Mouse (Mus musculus) left cerebral cortex, adult 6 months (tissue): ENCODE results near the gene Mllt6. TPM values are rescaled to one million over a fixed set of nuclear protein-coding genes. Genes with fewer than 3 reads are reported as not detected.

Experiments used
- long read RNA-seq, 2 experiments: library from polyadenylated mRNA; unstranded; transcript quantifications; one replicate each; pipeline ENCODE4 v2.0.0; 2019 to 2020
- polyA plus RNA-seq: library from polyadenylated mRNA; unstranded; fragments of <200 nt; fragmentation: Nextera tagmentation; gene quantifications from 2 replicates; pipeline ENCODE4 v1.2.3, GENCODE M21; 2021

The Mllt6 gene
- polyA plus RNA-seq = 4.9 and 7.0 TPM in 2 replicates
- long read RNA-seq, experiment 1, partial matches to known transcripts = 19 of 35 reads
- long read RNA-seq, experiment 1, other reads (novel, unspliced or antisense) = 16 of 35 reads
- long read RNA-seq, experiment 2, partial matches to known transcripts = 3 of 27 reads
- long read RNA-seq, experiment 2, other reads (novel, unspliced or antisense) = 24 of 27 reads

DNA sequence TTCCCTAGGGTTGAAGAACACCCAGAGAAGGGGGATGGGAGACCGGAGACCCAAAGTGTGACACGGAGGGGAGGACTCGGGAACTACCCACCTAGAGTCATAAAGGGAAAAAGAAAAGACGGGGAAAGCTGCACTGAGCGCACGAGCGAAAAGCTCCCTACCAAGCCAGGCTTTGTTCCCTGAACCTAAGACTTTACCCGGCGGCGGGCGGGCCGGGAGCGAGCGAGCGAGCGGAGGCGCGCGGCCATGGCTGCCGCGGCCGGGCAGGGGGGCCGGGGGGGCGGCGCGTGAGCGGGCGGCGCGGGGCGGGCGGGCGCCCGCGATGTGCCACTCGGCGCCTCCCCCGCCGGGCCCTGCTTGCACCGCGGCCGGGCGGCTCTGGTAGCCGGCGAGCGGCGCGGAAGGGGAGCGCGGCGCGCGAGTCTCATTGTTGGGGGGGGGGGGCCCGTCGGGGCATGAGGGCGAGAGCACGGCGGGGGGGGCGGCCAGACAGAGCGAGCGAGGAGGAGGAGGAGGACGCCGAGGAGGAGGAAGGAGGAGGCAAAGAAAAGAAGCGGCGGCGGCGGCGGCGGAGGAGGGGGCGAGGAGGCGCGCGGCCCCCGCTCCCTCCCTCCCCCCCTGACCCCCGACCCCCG lies at the start of gene Mllt6:
Mllt6 (plus strand) TSS at position 522 of the 635 bp plus-strand sequence.

DNA sequence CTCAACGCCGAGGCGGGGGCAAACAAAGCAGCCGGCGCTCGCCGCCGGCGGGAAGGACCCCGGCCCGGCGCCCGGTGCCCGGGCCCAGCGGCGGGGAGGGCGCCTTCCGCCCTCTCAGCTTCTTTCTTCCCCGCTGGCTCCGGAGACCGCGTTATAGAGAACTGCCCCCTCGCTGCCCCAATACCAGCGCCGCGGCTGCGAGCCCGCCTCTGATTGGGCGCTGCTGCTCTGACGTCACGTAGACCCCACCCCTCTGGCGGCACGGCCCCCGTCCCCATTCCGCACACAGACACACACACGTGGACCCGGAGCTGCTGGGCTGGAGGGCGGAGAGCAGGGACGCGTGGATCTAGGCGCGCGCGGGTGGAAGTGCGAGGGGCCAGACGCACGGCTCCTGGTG lies 33.6 kb upstream of the Mllt6 start, which contains the start of gene Epop:
Epop (minus strand) TSS at position 127 of the 400 bp plus-strand sequence.

DNA sequence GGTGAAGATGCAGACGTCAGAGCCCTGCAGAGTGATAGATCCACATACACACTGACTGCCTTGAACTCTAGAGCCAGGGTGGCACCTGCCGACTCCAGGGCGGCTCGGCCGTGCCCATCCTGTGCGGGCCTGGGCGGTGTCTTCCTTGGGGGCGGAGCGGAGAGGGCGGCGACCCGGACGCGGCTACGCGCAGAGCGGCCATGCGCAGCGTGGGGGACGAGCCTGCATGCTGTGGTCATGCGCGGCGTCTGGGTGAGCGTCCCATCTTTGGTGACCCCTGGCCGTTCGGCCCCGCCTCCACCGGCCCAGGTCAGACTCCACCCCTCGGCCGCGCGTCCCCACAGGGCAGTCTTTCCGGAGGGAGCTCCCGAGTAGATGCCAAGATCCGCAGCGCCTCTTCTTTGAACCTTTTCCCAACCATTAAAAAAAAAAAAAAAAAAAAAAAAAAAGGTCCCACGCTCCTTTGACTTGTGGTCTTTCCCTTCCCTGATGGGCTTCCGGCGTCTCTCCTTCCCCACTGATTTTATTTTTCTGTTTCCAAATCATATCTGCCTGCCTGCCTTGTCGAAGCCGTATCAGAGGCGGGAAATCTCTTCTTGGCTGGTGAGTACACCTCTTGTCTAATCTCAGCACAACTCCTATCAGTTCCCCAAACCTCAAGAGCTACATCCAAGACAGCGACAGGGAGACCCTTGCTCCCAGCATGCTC lies 22.6 kb downstream of the Mllt6 start, which contains the start of gene Cisd3:
Cisd3 (plus strand) TSS at position 214 of the 709 bp plus-strand sequence.

GRCm38 (mm10) chr11:97700003-97700745 lies 37.0 kb downstream of the Mllt6 start, which contains the start of gene Pcgf2:
Gene Pcgf2 (minus strand): TSS chr11:97700497.

GRCm38 (mm10) chr11:97703039-97703826 lies 40.0 kb downstream of the Mllt6 start, which contains the start of gene Psmb3:
Gene Psmb3 (plus strand): TSS chr11:97703399.

Other genes with a start within 250 kb of the Mllt6 start
- 7.0 and 20.0 TPM in 2 replicates for gene Arhgap23, start 247.9 kb upstream of the Mllt6 start, polyA plus RNA-seq
- gene 4933428G20Rik, start 163.1 kb upstream of the Mllt6 start, polyA plus RNA-seq = 0.08 TPM in 1 of 2 replicates, not detected in the other
- 5.1 and 15.8 TPM in 2 replicates for gene Srcin1, start 87.2 kb upstream of the Mllt6 start, polyA plus RNA-seq
- gene Epop, start 33.7 kb upstream of the Mllt6 start, polyA plus RNA-seq = 5.4 and 70.5 TPM in 2 replicates
- gene Cisd3, start 22.4 kb downstream of the Mllt6 start, polyA plus RNA-seq = 79.1 and 82.1 TPM in 2 replicates
- 3.4 and 5.3 TPM in 2 replicates for gene Pcgf2, start 37.1 kb downstream of the Mllt6 start, polyA plus RNA-seq
- gene Psmb3, start 40.0 kb downstream of the Mllt6 start, polyA plus RNA-seq = 369 and 399 TPM in 2 replicates
- 2.9 and 3.2 TPM in 2 replicates for gene Pip4k2b, start 81.3 kb downstream of the Mllt6 start, polyA plus RNA-seq
- 7.0 and 7.1 TPM in 2 replicates for gene Cwc25, start 103.1 kb downstream of the Mllt6 start, polyA plus RNA-seq
- 0.40 TPM in 1 of 2 replicates, not detected in the other for gene 1700001P01Rik, start 112.5 kb downstream of the Mllt6 start, polyA plus RNA-seq
- 578 and 861 TPM in 2 replicates for gene Rpl23, start 119.0 kb downstream of the Mllt6 start, polyA plus RNA-seq
- gene Lasp1, start 135.6 kb downstream of the Mllt6 start, polyA plus RNA-seq = 49.7 and 74.1 TPM in 2 replicates
- 92.0 and 101 TPM in 2 replicates for gene B230217C12Rik, start 177.4 kb downstream of the Mllt6 start, polyA plus RNA-seq
- 1.6 and 2.0 TPM in 2 replicates for gene Fbxo47, start 220.7 kb downstream of the Mllt6 start, polyA plus RNA-seq